Mouse (Mus musculus) intestine, postnatal 0 days (tissue): ENCODE data around the gene Zfp383. TPM values are rescaled to one million over a fixed set of nuclear protein-coding genes. Genes with fewer than 3 reads are reported as not detected.

Experiments
- microRNA-seq: library from miRNA; unstranded; fragments of <30 nt; microRNA quantifications from one replicate; pipeline ENCODE4, GENCODE M21; 2016
- polyA plus RNA-seq: library from polyadenylated mRNA; unstranded; fragments of >200 nt; fragmentation: Nextera tagmentation; extraction: Ambion mirVana; gene quantifications from 2 replicates; pipeline ENCODE4 v1.2.1, GENCODE M21; 2015

Zfp383 gene
- polyA plus RNA-seq, 1 experiment from 2014 or later: 1.4 TPM

Small RNA genes lying within 50 kb of the gene (microRNA-seq; reads per million reads assigned to microRNA genes)
- not detected for gene Mir7668

Other genes starting within 250 kb of the Zfp383 start
- gene Catsperg2, start 181.2 kb upstream of the Zfp383 start, polyA plus RNA-seq: not detected in 2 replicates
- 4.4 and 4.7 TPM in 2 replicates for gene Zfp84, start 139.7 kb upstream of the Zfp383 start, polyA plus RNA-seq
- 1.7 and 1.9 TPM in 2 replicates for gene Zfp30, start 124.2 kb upstream of the Zfp383 start, polyA plus RNA-seq
- gene Zfp790, start 92.1 kb upstream of the Zfp383 start, polyA plus RNA-seq: 4.1 and 4.3 TPM in 2 replicates
- gene Zfp940, start 54.6 kb upstream of the Zfp383 start, polyA plus RNA-seq: 0.98 and 0.99 TPM in 2 replicates
- 1.4 and 1.5 TPM in 2 replicates for gene Zfp420, start 48.2 kb upstream of the Zfp383 start, polyA plus RNA-seq
- 3.2 TPM in 2 replicates for gene Zfp27, start 1.7 kb upstream of the Zfp383 start, polyA plus RNA-seq
- 2.6 and 2.8 TPM in 2 replicates for gene Zfp74, start 45.9 kb downstream of the Zfp383 start, polyA plus RNA-seq
- gene Zfp568, start 75.7 kb downstream of the Zfp383 start, polyA plus RNA-seq: 5.5 and 5.8 TPM in 2 replicates
- 0.93 and 1.0 TPM in 2 replicates for gene Zfp14, start 143.2 kb downstream of the Zfp383 start, polyA plus RNA-seq
- 1.2 and 1.7 TPM in 2 replicates for gene Zfp82, start 164.7 kb downstream of the Zfp383 start, polyA plus RNA-seq
- gene Gm26920, start 182.2 kb downstream of the Zfp383 start, polyA plus RNA-seq: not detected in 2 replicates
- 2.6 and 3.1 TPM in 2 replicates for gene Zfp566, start 182.3 kb downstream of the Zfp383 start, polyA plus RNA-seq
- gene Zfp260, start 186.6 kb downstream of the Zfp383 start, polyA plus RNA-seq: 32.5 and 34.3 TPM in 2 replicates
- 1.7 and 2.4 TPM in 2 replicates for gene Zfp382, start 213.7 kb downstream of the Zfp383 start, polyA plus RNA-seq